Mouse (Mus musculus) left cerebral cortex, adult 9 months (tissue): ENCODE measurements at regions not wholly inside any gene's neighbourhood (a gene's known extent, or its start where the extent isn't known, plus 50 kb on each side); places are given as distances from the start of the nearest gene placed in this dataset.
"Not testable (repeated sequence)": the region's sequence is repeated elsewhere in the genome, so short reads cannot be mapped to it uniquely, and the experiment has no call there.

ENCODE experiments used
- DNase-seq, 2 experiments: peaks; one replicate each; pipeline ENCODE4 v3.0.0; 2022; ENCODE audit warnings: low spot score in 2 of 2

DNA sequence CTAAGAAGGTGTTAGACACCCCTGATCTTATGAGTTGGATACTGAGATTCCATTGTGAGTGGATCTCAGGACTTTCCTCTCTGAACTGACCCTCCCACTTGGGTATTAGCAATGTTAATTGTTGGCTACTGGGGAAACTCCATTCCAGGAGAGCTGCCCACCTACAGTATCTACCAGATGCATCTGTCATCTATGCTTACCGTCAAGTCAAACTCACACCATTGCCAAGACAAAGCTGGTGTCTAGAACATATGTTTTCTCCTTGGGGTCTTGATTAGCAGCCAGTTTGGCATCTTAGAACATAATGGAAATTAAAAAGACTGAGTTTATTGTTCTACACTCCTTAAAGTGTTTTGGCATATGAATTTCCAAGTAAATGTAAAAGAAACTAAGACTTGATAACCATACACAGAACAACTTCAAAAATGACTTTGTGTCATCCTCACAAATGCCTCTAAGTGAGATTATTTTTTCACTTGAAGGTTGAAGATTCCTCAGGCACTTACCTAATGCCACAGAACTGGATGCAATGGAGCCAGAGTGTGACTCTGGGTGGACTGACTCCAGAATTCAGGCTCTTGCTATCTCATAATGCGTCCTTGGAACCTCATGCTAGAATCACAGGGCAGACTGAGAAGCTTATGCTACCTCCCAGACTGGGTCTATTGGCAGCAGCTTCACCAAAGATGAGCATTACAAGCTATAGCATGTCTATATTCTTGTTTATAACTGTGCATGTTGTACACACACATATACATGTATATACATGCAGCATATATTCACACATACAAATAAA is 107.5 kb upstream of the Rnf152 start:
- no peak for DNase-seq

GRCm38 (mm10) chr1:105462695-105463094 is 106.2 kb upstream of the Rnf152 start:
- no peak for DNase-seq

- DNase-seq: not testable (repeated sequence)
Observed at GRCm38 (mm10) chr1:105455783-105456182, 99.3 kb upstream of the Rnf152 start.

- DNase-seq: no peak
Observed at GRCm38 (mm10) chr1:105454687-105455086, 98.2 kb upstream of the Rnf152 start.

DNA sequence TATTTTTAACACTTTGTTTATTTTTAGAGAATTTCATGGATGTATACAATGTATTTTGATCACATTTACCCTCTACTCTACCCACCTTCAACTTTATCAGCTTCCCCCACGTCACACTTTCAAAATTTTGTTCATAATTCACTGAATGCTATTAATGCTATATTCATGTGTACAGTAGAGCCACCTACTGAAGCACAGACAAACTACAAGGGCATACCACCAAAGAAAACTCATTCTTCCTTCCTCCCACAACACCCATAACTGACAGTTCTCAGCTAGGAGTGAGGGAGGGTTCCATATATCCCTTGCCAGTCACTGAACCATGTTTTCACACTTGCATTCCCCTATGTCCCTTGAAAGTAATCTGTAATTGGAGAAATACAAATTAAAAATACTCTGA is 89.7 kb upstream of the Rnf152 start:
- no peak for DNase-seq

DNA sequence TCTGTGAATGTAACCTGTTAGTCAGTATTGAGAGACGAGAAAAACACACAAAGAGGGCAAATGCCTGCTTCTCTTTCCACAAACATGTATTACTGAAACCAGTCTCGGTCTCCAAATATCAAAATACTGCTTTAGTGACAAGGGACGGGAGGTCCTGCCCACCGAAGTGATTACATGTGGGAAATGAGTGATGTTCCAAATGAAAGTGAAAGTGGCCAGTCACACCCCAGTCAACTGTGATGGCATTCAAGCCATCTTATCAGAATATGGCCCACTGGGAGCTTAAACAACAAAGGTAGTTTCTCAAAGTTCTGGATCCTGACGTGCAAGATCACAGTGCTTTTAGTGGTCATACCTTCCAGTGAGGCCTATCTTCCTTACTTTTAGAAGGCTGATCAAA is 87.0 kb upstream of the Rnf152 start:
- no peak for DNase-seq

DNA sequence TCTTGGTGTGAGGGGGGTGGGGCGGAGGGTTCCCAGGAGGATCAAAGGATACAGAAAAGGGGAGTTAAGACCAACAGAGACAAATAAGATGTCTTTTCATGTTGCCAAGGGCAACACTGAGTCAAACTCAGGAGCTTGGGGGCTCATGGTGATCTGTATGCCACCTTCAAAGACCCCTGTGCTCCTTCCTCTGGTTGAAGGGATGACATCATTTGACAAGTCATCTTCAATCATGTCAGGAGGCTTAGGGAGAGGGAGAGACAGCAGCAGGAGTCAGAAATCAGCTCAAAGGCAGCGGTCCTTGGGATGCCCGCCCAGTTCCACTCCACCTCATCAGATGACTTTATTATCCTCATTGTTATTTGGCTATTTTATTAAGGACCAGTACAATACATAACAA is 83.8 kb upstream of the Rnf152 start:
- no peak for DNase-seq

DNA sequence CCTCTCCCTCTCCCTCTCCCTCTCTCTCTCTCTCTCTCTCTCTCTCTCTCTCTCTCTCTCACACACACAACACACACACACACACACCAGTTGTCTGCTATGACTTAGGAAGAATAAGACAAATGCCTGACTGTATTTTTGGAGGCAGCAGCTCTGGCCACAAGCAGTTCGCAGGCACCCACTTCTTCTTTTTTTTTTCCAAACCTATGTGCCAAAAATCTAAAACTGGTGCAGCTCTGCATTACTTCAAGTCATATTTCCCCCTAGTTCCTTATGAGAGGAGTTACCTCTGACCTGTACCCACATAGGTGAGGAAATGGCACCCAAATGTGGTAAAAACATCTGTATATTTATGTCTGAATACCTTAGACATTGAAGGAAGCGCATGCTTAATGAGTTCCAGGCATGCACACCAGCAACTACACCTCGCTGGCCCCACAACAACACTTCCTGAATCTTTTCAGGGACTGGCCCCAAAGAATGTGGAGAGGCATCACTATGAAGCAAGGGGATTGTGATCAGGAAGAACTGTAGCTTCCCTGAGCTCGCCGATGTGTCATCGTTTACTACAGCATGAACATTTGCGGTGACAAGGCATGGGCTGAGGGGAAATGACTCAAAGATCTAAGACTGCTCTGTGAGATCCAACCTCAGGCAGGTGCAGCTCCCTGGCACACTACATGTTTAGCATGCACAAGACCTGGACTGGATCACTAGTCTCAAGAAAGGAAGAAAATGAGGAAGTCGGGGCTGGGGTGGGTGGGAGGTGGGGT is 78.3 kb upstream of the Rnf152 start:
- no peak for DNase-seq

GRCm38 (mm10) chr1:105433949-105434348 is 77.4 kb upstream of the Rnf152 start:
- DNase-seq: no peak

DNA sequence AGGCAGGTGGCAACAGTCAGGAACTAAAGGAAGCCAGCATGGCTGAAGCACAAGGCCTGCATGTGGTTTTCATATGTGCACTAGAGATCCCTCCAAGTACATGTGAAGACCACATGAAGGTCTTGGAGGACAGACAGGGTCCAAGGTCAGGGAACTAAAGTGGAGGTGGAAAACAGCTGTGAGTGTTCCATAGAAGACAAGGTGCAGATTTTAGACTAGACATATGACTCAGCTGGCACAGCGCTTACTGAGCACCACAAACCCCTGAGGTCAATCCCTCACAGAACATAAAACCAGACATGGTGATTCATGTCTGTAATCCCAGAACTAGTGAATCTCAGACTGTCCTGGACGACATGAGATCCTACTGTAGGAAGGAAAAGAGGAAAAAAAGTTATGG is 75.3 kb upstream of the Rnf152 start:
- no peak for DNase-seq

DNA sequence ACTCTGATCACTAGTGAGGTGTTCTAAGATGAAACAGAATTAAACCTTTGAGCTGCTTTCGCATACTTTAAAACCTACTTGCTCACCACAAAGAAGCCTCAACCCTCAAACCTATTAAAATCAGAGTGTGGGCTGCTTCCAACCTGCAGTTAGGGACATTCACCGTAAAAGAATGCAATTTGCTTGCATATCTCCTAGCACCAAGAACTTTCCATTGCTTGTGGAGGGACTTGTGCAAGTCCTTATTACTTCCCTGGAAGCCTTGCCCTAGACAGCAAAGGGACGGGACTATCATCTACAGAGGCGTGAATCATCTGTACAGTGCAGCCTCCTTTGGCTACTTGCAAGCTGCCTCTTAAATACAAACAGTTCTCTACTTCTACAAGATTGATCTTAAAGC is 74.2 kb upstream of the Rnf152 start:
- DNase-seq: no peak

DNA sequence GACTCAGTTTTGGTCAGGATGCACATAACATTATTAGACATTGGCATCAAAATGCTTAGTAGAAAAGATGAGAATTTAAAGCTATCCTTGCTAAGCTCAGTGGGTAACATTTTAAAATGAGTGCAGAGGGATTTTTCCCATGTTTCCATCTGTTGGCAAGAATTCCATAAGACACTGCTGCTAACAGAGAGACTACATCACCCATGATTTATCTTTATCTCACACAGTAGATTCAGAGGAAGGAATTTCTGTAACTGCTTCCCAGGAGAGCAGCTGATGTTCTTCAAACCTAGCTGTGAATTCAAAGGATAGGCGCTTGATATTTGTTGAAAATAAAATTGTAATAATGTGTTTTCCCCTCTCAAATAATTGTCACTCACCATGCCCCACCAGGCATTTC is 71.7 kb upstream of the Rnf152 start:
- no peak for DNase-seq

DNA sequence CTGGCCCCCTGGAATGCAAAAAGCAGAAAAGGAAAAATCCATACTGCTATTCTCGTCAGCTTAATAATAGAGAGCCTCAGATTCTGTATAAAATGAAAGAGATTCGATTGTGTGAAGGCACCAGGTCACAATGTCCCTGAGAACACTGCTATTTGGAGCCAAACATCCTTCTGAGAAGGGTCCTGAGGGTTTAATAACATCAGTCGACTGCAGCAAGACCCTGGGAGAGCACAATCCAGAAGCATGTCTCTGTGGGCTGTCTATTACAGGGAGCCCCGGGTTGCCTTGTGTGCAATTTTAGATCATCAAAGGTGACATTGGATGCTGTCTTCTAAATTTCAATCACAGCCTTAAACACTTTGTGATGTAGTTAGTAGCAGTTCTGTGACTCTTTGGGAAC is 69.6 kb upstream of the Rnf152 start:
- DNase-seq: no peak

GRCm38 (mm10) chr1:105423380-105423779 is 66.9 kb upstream of the Rnf152 start:
- no peak for DNase-seq

GRCm38 (mm10) chr1:105422945-105423344 is 66.4 kb upstream of the Rnf152 start:
- no peak for DNase-seq

GRCm38 (mm10) chr1:105420374-105421046 is 64.0 kb upstream of the Rnf152 start:
- peak in 1 of 2 experiments; percentile 32 for DNase-seq
